Mouse (Mus musculus) heart, adult 9 months (tissue): ENCODE measurements at regions not wholly inside any gene's neighbourhood (a gene's known extent, or its start where the extent isn't known, plus 50 kb on each side); places are given as distances from the start of the nearest gene placed in this dataset.

Experiments used
- DNase-seq, 2 experiments: peaks; one replicate each; pipeline ENCODE4 v3.0.0; 2022; ENCODE audit warnings: low spot score in 2 of 2

- peak; percentile 89 to 90 for DNase-seq
Observed at GRCm38 (mm10) chr3:52601011-52601745, 333.0 kb downstream of the Foxo1 start.

GRCm38 (mm10) chr3:52600581-52600980 lies 332.4 kb downstream of the Foxo1 start:
- DNase-seq: peak; percentile 62 to 67

GRCm38 (mm10) chr3:52600146-52600545 lies 332.0 kb downstream of the Foxo1 start:
- DNase-seq: no peak

GRCm38 (mm10) chr3:52586418-52586817 lies 318.3 kb downstream of the Foxo1 start:
- no peak for DNase-seq

- no peak for DNase-seq
Observed at GRCm38 (mm10) chr3:52579917-52580316, 311.8 kb downstream of the Foxo1 start.

GRCm38 (mm10) chr3:52579096-52579495 lies 311.0 kb downstream of the Foxo1 start:
- no peak for DNase-seq

- no peak for DNase-seq
Observed at GRCm38 (mm10) chr3:52576703-52577244, 308.6 kb downstream of the Foxo1 start.

- no peak for DNase-seq
Observed at GRCm38 (mm10) chr3:52575237-52575798, 307.2 kb downstream of the Foxo1 start.

- DNase-seq: no peak
Observed at GRCm38 (mm10) chr3:52574341-52574740, 306.2 kb downstream of the Foxo1 start.

- DNase-seq: no peak
Observed at GRCm38 (mm10) chr3:52573806-52574205, 305.7 kb downstream of the Foxo1 start.

- DNase-seq: no peak
Observed at GRCm38 (mm10) chr3:52572514-52573485, 304.7 kb downstream of the Foxo1 start.

- no peak for DNase-seq
Observed at GRCm38 (mm10) chr3:52567606-52568372, 299.7 kb downstream of the Foxo1 start.

- DNase-seq: no peak
Observed at GRCm38 (mm10) chr3:52563595-52563994, 295.5 kb downstream of the Foxo1 start.

- DNase-seq: no peak
Observed at GRCm38 (mm10) chr3:52562816-52563215, 294.7 kb downstream of the Foxo1 start.

GRCm38 (mm10) chr3:52559481-52559880 lies 291.3 kb downstream of the Foxo1 start:
- no peak for DNase-seq

GRCm38 (mm10) chr3:52558765-52559164 lies 290.6 kb downstream of the Foxo1 start:
- no peak for DNase-seq

- DNase-seq: no peak
Observed at GRCm38 (mm10) chr3:52557296-52557695, 289.2 kb downstream of the Foxo1 start.

GRCm38 (mm10) chr3:52555038-52555437 lies 286.9 kb downstream of the Foxo1 start:
- no peak for DNase-seq

- no peak for DNase-seq
Observed at GRCm38 (mm10) chr3:52554490-52554889, 286.4 kb downstream of the Foxo1 start.

GRCm38 (mm10) chr3:52548201-52548893 lies 280.2 kb downstream of the Foxo1 start:
- no peak for DNase-seq

GRCm38 (mm10) chr3:52546035-52546434 lies 277.9 kb downstream of the Foxo1 start:
- DNase-seq: no peak
